Mouse (Mus musculus): Measurements from ENCODE around the gene Smarca2.

Gene Smarca2

GRCm38 (mm10) chr19:26790386-26791346 lies 185.8 kb downstream of the Smarca2 start:
- no peak for DNase-seq

DNA sequence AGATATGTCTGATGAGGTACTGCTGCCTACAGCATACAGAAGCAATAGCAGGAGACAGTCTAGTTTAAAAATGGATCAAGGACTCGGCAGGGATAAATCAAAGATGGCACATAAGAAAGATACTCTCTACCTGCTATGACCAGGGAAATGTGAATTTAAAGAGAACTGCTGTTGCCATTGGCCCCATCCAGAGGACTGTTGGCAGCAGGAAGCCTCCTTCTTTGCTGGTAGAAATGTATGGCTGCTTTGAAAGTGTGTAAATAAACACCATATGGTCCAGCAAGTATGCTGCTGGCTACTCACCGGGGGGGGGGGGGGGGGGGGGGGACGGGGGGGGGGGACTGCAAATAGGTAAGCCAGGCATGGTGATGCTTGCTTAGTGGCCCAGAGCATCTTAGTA lies 189.5 kb downstream of the Smarca2 start:
- no peak for DNase-seq

DNA sequence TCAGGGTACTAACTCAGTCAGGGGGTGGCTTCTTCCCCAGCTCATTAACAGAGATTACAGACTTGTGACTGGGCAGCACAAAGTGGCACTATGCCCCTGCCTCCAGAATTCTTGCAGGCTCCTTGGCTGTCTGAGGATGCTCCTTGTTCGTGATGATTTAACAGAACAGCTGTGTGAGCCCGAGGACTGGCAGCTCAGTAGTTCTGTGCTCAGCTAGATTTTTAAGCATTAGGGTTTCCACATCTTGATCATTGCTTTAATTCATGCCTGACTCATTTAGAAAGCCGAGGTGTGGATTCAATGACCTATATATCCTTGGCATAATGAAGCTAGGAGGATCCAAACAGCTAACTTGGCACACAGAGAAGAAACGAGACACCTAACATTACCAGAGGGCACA lies 191.2 kb downstream of the Smarca2 start:
- DNase-seq: no peak

DNA sequence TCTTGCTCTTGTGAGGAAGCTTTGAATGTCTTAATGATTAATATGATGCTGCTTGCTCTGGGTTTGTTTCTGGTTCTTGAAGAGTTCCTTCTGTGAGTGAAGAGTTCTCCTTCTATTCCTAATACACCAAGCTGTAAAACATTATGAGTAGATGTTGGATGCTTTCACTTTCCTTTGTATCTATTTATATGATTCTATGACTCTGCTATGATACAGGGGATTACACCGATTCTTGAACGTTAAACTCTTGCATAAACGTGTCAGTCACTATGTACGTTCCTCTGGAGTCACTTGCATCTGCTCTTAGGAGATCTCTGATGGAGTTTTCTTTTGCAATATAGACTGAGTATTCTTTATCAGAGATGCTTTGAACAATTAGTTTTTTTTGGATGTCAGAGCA lies 199.6 kb downstream of the Smarca2 start:
- no peak for DNase-seq

GRCm38 (mm10) chr19:26814629-26815028 lies 209.8 kb downstream of the Smarca2 start:
- DNase-seq: peak; percentile 61

DNA sequence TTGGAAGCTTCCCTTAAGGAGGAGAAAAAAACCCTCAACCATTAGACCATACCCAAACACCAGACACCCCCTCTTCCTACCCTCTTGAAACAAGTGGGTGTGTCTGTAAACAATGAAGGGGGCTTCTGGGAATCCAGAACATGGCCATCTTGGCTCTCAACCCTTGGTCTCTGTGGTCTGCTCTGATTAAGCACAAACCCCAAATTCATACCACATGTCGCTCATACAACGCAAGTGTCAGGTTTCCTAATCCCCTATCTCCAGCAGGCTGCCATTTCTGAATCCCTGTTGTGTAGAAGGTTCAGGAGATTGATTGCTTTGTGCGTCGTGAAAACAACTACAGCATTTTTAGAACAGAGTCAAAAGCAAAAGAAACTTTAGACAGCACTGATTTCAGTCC lies 213.1 kb downstream of the Smarca2 start:
- DNase-seq: peak; percentile 22

All from embryo, embryonic 11 days (tissue).